Mouse (Mus musculus): ENCODE results near the gene Zfp335.

DNA sequence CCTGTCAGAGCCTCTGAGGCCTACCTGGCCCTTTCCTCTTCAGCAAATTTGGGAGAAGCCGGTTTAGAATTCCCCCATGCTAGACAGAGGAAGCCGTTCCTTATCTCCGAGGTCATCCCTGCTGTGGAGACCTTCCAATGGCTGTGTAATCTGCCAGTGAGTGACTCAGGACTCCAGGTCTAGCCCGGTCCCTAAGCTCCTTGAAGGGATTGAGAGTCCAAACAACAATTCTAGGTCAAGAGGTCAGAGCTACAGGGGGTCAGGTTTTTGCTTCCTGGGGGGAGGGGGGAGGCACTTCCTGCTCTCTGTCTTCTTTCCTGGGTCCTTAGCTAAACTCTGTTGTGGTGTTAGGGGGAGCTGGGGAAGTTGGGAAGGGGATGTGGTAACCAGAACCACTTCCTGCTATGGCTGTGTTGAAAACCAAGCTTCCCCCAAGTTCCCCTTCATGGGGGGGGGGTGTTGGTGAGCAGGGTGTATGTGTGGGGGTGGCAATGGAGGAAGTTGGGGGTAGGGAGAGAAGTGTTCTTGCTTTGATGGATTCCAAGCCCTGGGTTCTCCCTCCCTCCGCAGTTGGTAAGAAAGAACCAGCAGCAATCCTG lies 31.2 kb upstream of the Zfp335 start:
- TF ChIP-seq CTCF (IDR thresholded peaks at IDR 0.05; ENCODE audit: insufficient read depth, low read length), result no peak
- TF ChIP-seq POLR2A (IDR thresholded peaks at IDR 0.05; ENCODE audit: borderline replicate concordance, extremely low read depth, low read depth, low read length), result no peak
